Mouse (Mus musculus) stomach, embryonic 16.5 days (tissue): Measurements from ENCODE around the gene Adgrg5. TPM values are rescaled to one million over a fixed set of nuclear protein-coding genes. Genes with fewer than 3 reads are reported as not detected.

Source experiments
- ATAC-seq: fragments of 200-750 bp; cut with Nextera tagmentation; 2 replicates; pipeline ENCODE4 v1.8.0; 2017; ENCODE audit warnings: moderate number of reproducible peaks, moderate TSS enrichment; ENCODE audit not compliant: insufficient read depth, low FRiP score
- H3K27ac ChIP-seq: fragments of 300-500 bp; sonication (generic); 2 replicates; pipeline ENCODE4 v1.5.1; 2014; ENCODE audit warnings: low read length
- H3K27me3 ChIP-seq: fragments of 300-500 bp; sonication (generic); 2 replicates; pipeline ENCODE4 v1.6.1; 2014; ENCODE audit warnings: low read length, control low read depth, mixed read lengths; ENCODE audit not compliant: control insufficient read depth, insufficient read depth
- H3K36me3 ChIP-seq: fragments of 300-500 bp; sonication (generic); 2 replicates; pipeline ENCODE4 v1.6.1; 2014; ENCODE audit warnings: low read length; ENCODE audit not compliant: control insufficient read depth, insufficient read depth
- H3K4me1 ChIP-seq: fragments of 300-500 bp; sonication (generic); 2 replicates; pipeline ENCODE4 v1.6.1; 2014; ENCODE audit warnings: low read length, control low read depth, mixed read lengths; ENCODE audit not compliant: control insufficient read depth, insufficient read depth
- H3K4me2 ChIP-seq: fragments of 300-500 bp; sonication (generic); 2 replicates; pipeline ENCODE4 v1.6.1; 2014; ENCODE audit warnings: low read depth, low read length, mixed read lengths
- H3K4me3 ChIP-seq: fragments of 300-500 bp; sonication (generic); replicated peaks from 2 replicates; pipeline ENCODE4 v1.5.1; 2014; ENCODE audit warnings: mild to moderate bottlenecking, low read length
- H3K9ac ChIP-seq: fragments of 300-500 bp; sonication (generic); 2 replicates; pipeline ENCODE4 v1.6.1; 2014; ENCODE audit warnings: low read length
- H3K9me3 ChIP-seq: fragments of 300-500 bp; sonication (generic); replicated peaks from 2 replicates; pipeline ENCODE4 v1.6.1; 2016; ENCODE audit warnings: low read length, control low read depth; ENCODE audit not compliant: control insufficient read depth
- WGBS: fragments of 180-500 bp; shearing (Covaris S2); extraction: QIAGEN DNeasy Blood & Tissue Kit; methylation state at CpG from one replicate; pipeline ENCODE4 v1.1.7; 2014; 5-methylcytosine and 5-hydroxymethylcytosine counted together
- polyA plus RNA-seq: library from polyadenylated mRNA; unstranded; fragments of >200 nt; fragmentation: Nextera tagmentation; extraction: Ambion mirVana; gene quantifications from 2 replicates; pipeline ENCODE4 v1.2.1, GENCODE M21; 2015

The Adgrg5 gene
- polyA plus RNA-seq, 1 experiment from 2014 or later = 0.45 TPM

DNA sequence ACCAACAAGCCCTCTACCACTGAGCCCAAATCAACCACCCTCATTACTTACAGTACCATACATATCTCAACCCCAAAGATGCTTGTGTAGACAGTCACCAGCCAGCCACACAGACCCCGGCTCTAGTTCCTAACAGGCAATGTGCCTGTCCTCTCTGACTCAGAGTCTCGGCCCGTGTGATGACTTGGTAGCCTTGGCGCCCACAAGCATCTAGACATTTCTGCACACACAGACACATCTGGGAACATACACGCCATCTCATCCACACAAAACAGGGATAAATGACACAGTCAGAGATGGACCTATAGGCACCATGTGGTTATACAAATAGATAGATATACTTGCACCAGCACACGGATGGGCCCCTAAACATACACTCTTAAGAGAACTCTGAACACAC, 9.2 kb upstream of the Adgrg5 start:
- Histone ChIP-seq H3K4me3 (no peak overlapping the region), H3K4me1 (peaks cover 46% of the 10 kb centered on the region), H3K9me3 (no peaks in the 10 kb centered on the region), H3K27me3 (no peaks in the 10 kb centered on the region), H3K27ac (no peak overlapping the region), H3K9ac (no peak overlapping the region), H3K36me3 (0 out of 2 replicates have a peak, but pooled peaks cover 6% of the 10 kb centered on the region), H3K4me2 (0 out of 2 replicates have a peak overlapping the region, but pooled peaks have one; percentile 19)
- ATAC-seq = no peak
- 74% methylated on average over 6 of the region's 6 CpGs for WGBS

DNA sequence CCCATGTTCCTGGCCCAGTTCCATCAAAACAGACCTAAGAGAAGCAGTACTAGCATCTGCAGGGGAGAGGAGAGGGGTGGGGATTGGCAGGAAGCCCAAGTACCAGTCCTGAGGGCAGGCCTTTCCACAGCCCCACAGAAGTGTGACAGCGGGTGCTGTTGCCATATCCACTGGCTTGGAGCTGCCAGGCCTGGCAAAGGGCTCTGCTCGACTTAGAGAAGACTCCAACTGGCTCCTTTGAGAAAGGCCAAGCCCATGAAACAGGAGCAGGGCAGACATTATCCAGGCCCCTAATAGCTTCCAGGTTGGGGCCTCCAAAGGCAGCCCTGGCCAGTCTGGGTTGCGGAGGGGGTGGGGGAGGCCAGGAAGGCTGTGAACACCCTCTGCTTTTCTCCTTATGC, 8.8 kb upstream of the Adgrg5 start:
- H3K4me2 ChIP-seq = peak overlapping the region; percentile 19; the same call in 1 of the 2 replicates
- H3K27me3 ChIP-seq = no peaks in the 10 kb centered on the region
- H3K4me3 ChIP-seq = no peak overlapping the region
- H3K4me1 ChIP-seq = peaks cover 46% of the 10 kb centered on the region
- H3K27ac ChIP-seq = no peak overlapping the region
- H3K9me3 ChIP-seq = no peaks in the 10 kb centered on the region
- WGBS = 33% methylated on average over 3 of the region's 3 CpGs
- H3K36me3 ChIP-seq = 0 out of 2 replicates have a peak, but pooled peaks cover 6% of the 10 kb centered on the region
- peak; percentile 35; the same call in 1 of the 2 replicates for ATAC-seq
- no peak overlapping the region; the same call in 1 of the 2 replicates for H3K9ac ChIP-seq

DNA sequence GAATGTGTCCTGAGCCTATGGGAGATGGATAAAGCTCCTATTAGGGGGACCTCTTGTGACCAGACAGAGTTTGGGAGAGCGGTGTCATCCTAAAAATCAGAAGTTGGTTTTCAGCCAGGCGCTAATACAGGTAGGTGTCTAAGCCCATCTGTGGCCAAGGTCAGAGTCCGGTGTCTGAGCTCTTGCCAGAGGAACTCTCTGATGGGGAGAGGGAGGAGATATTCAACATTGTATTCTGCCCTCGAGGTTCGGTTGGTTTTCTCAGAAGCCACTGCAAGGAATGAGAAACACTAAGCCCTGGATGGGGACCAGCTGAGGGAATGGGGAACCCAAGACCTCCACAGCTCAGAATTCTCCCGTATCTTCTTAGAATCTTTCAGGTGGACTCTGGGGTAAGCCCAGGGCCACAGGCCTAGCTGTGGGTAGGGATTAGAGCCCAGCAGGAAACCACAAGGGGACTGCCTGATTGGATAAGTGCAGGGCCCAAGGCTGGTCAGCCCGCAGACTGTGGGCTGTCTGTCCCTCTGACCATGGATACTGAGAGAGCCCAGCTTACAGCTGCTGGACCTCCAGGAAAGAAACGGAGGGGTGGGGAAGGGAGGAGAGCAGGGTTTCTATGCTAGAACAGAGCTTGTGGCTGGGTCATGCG, 7.1 kb upstream of the Adgrg5 start:
- 0 out of 2 replicates have a peak, but pooled peaks cover 6% of the 10 kb centered on the region for H3K36me3 ChIP-seq
- H3K27ac ChIP-seq = peak overlapping the region; percentile 0; the same call in 1 of the 2 replicates
- peak overlapping the region; percentile 82 for H3K4me2 ChIP-seq
- no peaks in the 10 kb centered on the region for H3K27me3 ChIP-seq
- WGBS = 42% methylated on average over 9 of the region's 9 CpGs
- no peaks in the 10 kb centered on the region for H3K9me3 ChIP-seq
- ATAC-seq = no peak
- peak overlapping the region; percentile 66 for H3K4me3 ChIP-seq
- H3K4me1 ChIP-seq = peaks cover 46% of the 10 kb centered on the region
- H3K9ac ChIP-seq = peak overlapping the region; percentile 91

DNA sequence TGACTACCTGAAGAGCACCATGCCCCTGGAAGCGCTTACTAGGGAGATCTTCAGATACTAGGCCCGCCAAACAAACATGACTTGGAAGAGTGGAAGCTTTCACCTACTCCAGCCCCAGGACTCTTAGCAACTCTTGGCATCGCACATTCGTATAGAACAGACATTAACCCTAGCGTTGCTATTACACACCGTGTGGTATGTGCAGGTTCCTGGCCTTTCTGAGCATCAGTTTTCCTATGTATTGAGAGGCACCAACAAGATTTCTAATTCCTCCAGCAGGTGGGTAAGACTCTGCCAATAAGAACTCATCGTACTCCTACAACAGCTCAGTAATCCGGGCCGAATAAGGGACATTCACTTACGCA, 6.6 kb upstream of the Adgrg5 start:
- Histone ChIP-seq H3K4me3 (peak overlapping the region; percentile 66), H3K9me3 (no peaks in the 10 kb centered on the region), H3K27ac (peak overlapping the region; percentile 54; the same call in 1 of the 2 replicates), H3K36me3 (0 out of 2 replicates have a peak, but pooled peaks cover 6% of the 10 kb centered on the region), H3K4me1 (peaks cover 46% of the 10 kb centered on the region), H3K27me3 (no peaks in the 10 kb centered on the region), H3K9ac (peak overlapping the region; percentile 91), H3K4me2 (peak overlapping the region; percentile 82)
- 7% methylated on average over 10 of the region's 10 CpGs for WGBS
- ATAC-seq = 0 out of 2 replicates have a peak, but pooled peaks have one; percentile 6

DNA sequence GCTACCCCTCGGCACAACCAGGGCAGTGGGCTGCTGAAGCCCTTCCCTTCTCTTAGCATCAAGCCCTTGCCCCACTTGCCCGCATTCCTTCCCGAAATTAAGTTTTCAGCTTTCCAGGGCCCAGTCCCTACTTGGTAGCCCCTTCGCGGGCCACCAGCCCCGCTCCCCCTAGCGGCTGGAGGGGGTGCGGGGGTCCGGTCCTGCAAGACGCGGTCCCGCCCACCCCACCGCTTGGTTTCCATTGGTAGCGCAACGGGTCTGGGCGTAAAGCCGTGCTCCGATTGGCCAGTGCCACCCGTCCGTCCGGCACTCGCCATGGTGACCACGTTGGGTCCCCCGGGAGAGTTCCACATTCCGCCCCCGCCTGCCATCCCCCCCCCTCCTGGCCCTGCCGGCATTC, 6.1 kb upstream of the Adgrg5 start:
- Histone ChIP-seq H3K4me2 (peak overlapping the region; percentile 82), H3K4me1 (peaks cover 47% of the 10 kb centered on the region), H3K9ac (peak overlapping the region; percentile 91), H3K4me3 (peak overlapping the region; percentile 66), H3K36me3 (0 out of 2 replicates have a peak, but pooled peaks cover 6% of the 10 kb centered on the region), H3K27ac (peak overlapping the region; percentile 81), H3K9me3 (no peaks in the 10 kb centered on the region), H3K27me3 (no peaks in the 10 kb centered on the region)
- ATAC-seq = peak; percentile 92
- under 1% methylated on average over 27 of the region's 27 CpGs for WGBS

DNA sequence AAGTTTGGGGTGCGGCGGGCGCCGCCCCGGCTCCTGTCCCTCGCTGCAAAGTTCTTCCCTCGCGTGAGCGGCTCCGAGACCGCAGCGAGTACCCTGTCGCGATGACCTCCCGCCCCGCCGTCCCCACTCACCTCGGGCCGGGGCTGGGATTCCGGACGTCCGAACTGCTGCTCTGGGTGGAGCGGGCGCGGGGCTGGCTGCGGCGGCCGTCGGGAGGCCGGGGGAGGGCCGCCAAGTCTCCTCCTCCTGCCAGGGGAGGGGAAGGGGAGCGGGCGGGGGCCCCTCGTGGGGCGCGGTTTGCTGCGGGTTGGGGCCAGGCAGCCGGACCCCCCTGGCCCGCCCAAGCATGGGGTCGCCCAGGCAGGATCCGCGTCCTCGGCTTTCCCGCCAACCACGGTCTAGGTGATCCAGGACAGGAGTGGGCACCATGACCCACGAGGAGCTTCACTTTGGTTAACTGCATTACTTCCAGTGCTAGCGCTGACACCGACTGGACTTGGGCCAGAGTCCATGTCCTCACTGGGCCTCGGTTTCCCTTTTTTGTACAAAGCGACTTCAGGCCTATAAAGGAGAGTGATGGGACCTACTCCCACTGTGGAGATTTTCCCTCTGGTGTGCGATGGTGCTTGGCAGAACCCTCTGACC, 5.5 kb upstream of the Adgrg5 start, which contains the start of gene Ccdc102a:
Ccdc102a (minus strand) TSS at position 248 of the 645 bp plus-strand sequence.
- Histone ChIP-seq H3K9ac (peak within 1 kb of the TSS; percentile 91), H3K4me3 (peak within 1 kb of the TSS; percentile 66), H3K9me3 (no peaks in the 10 kb centered on the region), H3K4me2 (peak within 1 kb of the TSS; percentile 82), H3K36me3 (0 out of 2 replicates have a peak, but pooled peaks cover under 1% of the 10 kb centered on the region), H3K27ac (peak within 1 kb of the TSS; percentile 81), H3K4me1 (peaks cover 52% of the 10 kb centered on the region), H3K27me3 (no peaks in the 10 kb centered on the region)
- 3% methylated on average over 48 of the region's 51 CpGs for WGBS
- ATAC-seq = peak; percentile 71

DNA sequence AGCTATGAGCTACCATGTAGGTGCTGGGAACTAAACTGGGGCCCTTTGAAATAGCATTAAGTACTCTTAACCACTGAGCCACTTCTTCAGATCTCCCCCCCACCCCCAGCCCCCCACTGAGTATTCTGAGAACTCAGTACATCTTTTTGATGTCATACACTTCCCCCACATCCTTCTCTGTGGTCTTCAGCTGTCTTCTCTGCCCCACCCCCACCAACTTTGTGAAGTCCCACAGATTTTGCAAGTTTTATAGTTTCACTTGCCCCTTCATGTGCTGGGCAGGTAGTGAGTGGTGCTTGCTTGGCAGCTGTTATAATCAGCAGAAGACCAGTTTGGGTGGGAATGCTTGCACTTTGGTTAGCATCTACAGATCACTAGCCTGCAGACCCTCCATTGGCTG, 4.2 kb upstream of the Adgrg5 start:
- Histone ChIP-seq H3K36me3 (no peaks in the 10 kb centered on the region), H3K27ac (no peak overlapping the region; the same call in 1 of the 2 replicates), H3K27me3 (no peaks in the 10 kb centered on the region), H3K4me2 (no peak overlapping the region), H3K4me3 (no peak overlapping the region), H3K9ac (no peak overlapping the region), H3K4me1 (peaks cover 43% of the 10 kb centered on the region), H3K9me3 (no peaks in the 10 kb centered on the region)
- ATAC-seq = no peak

DNA sequence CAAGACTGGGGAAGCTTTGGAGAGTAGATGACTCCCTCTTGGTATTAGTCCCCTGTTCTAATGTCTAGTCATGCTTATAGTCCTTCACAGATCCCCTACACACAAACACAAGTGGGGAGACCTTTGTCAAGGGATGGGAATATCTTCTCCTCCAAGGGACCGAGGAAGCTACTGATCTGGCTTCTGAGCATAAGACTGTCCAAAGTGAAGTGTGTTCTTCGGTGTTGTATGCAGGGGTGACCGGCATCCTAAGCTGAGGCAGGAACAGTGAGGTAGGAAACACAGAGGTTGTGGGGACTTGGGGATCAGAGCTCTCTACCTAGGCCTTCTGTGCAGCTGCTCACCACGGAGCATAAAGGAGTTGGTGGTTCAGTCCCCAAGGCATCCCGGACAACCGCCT, 1.3 kb upstream of the Adgrg5 start:
- H3K27ac ChIP-seq = no peak overlapping the region
- H3K4me1 ChIP-seq = peaks cover 18% of the 10 kb centered on the region
- WGBS = 43% methylated on average over 6 of the region's 6 CpGs
- H3K4me3 ChIP-seq = no peak overlapping the region
- no peak for ATAC-seq
- H3K27me3 ChIP-seq = no peaks in the 10 kb centered on the region
- H3K36me3 ChIP-seq = no peaks in the 10 kb centered on the region
- no peaks in the 10 kb centered on the region for H3K9me3 ChIP-seq
- peak overlapping the region; percentile 31; the same call in 1 of the 2 replicates for H3K9ac ChIP-seq
- no peak overlapping the region for H3K4me2 ChIP-seq

DNA sequence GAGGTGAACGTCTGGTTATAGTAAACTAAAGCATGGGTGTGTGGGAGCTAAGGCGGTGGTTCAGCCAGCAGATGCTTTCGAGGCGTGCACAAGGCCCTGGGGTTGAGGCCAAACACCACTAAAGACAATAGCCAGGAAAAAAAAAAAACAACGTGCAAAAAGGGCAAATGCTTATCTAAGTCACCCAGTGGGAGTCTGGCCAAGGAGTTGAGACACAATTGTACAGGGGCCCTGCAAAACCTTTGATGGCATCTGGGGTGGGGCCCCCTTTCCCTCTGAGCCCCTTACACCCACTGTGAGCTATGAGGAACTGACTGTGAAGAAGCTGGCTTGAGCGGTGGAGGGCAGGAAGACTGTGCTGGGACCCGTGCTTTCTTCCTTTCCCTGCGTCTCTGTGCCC, 892 bp upstream of the Adgrg5 start:
- no peaks in the 10 kb centered on the region for H3K9me3 ChIP-seq
- H3K9ac ChIP-seq = peak overlapping the region; percentile 31
- H3K27me3 ChIP-seq = no peaks in the 10 kb centered on the region
- WGBS = 24% methylated on average over 8 of the region's 8 CpGs
- H3K4me3 ChIP-seq = no peak overlapping the region
- peak overlapping the region; percentile 38; the same call in 1 of the 2 replicates for H3K27ac ChIP-seq
- ATAC-seq = no peak
- no peaks in the 10 kb centered on the region for H3K36me3 ChIP-seq
- no peak overlapping the region for H3K4me2 ChIP-seq
- peaks cover 18% of the 10 kb centered on the region for H3K4me1 ChIP-seq
